Mouse (Mus musculus) spleen, adult 10 weeks (tissue): ENCODE data around the gene Rabepk. TPM values are rescaled to one million over a fixed set of nuclear protein-coding genes. Genes with fewer than 3 reads are reported as not detected.

Experiments used
- polyA plus RNA-seq: library from polyadenylated mRNA; stranded (reverse); fragments of 350-450 nt; fragmentation: Illumina TruSeq; extraction: RNeasy Lipid Tissue Mini Kit (QIAGEN cat#74804); gene quantifications from one replicate; pipeline ENCODE4 v1.2.3, GENCODE M21; 2015; ENCODE audit warnings: low replicate concordance; ENCODE audit not compliant: insufficient read depth

The Rabepk gene
- polyA plus RNA-seq = 14.7 TPM

GRCm38 (mm10) chr2:34799357-34800256 is at the start of gene Rabepk:
Gene Rabepk, minus strand, starts transcription at chr2:34799912.

GRCm38 (mm10) chr2:34832766-34833457 is 33.2 kb upstream of the Rabepk start, which contains the start of gene Gm34653:
Gene Gm34653, plus strand, starts transcription at chr2:34833007.

GRCm38 (mm10) chr2:34825827-34826459 is 26.2 kb upstream of the Rabepk start, which contains the start of gene Fbxw2:
Gene Fbxw2, minus strand, starts transcription at chr2:34826311.

GRCm38 (mm10) chr2:34771368-34772226 is 28.1 kb downstream of the Rabepk start, which contains the start of gene Hspa5:
Gene Hspa5, plus strand, starts transcription at chr2:34771970.

GRCm38 (mm10) chr2:34754551-34755358 is 45.0 kb downstream of the Rabepk start, which contains the start of gene Gapvd1:
Gene Gapvd1, minus strand, starts transcription at chr2:34755232.

Other genes with a start within 250 kb of the Rabepk start
- gene Gapvd1, start 44.7 kb downstream of the Rabepk start, polyA plus RNA-seq = 86.4 TPM
- gene Hspa5, start 27.9 kb downstream of the Rabepk start, polyA plus RNA-seq = 606 TPM
- 99.4 TPM for gene Fbxw2, start 26.4 kb upstream of the Rabepk start, polyA plus RNA-seq
- not detected for gene Gm34653, start 33.1 kb upstream of the Rabepk start, polyA plus RNA-seq
- not detected for gene Cutal, start 74.5 kb upstream of the Rabepk start, polyA plus RNA-seq
- gene Psmd5, start 75.1 kb upstream of the Rabepk start, polyA plus RNA-seq = 42.6 TPM
- 7.0 TPM for gene Phf19, start 114.1 kb upstream of the Rabepk start, polyA plus RNA-seq
- 120 TPM for gene Traf1, start 161.9 kb upstream of the Rabepk start, polyA plus RNA-seq